Mouse (Mus musculus) liver, embryonic 11.5 days (tissue): ENCODE data around the gene Phlda3. TPM values are rescaled to one million over a fixed set of nuclear protein-coding genes. Genes with fewer than 3 reads are reported as not detected.

Experiments
- ATAC-seq: fragments of 200-750 bp; cut with Nextera tagmentation; replicated peaks from 2 replicates; pipeline ENCODE4 v1.8.0; 2017; ENCODE audit warnings: moderate number of reproducible peaks, mild to moderate bottlenecking, moderate TSS enrichment, moderate library complexity; ENCODE audit not compliant: low FRiP score
- DNase-seq: peaks from one replicate; pipeline ENCODE4 v3.0.0-alpha.2; 2017; ENCODE audit warnings: low spot score
- H3K27ac ChIP-seq: fragments of 300-500 bp; sonication (generic); 2 replicates; pipeline ENCODE4 v1.5.1; 2014; ENCODE audit warnings: mild to moderate bottlenecking, low read depth, low read length, control low read depth
- H3K27me3 ChIP-seq: fragments of 300-500 bp; sonication (generic); replicated peaks from 2 replicates; pipeline ENCODE4 v1.6.1; 2014; ENCODE audit warnings: low read length, mixed read lengths; ENCODE audit not compliant: control insufficient read depth, insufficient read depth
- H3K36me3 ChIP-seq: fragments of 300-500 bp; sonication (generic); 2 replicates; pipeline ENCODE4 v1.6.1; 2014; ENCODE audit warnings: mild to moderate bottlenecking, low read length, moderate library complexity, mixed read lengths; ENCODE audit not compliant: control insufficient read depth, insufficient read depth
- H3K4me1 ChIP-seq: fragments of 300-500 bp; sonication (generic); replicated peaks from 2 replicates; pipeline ENCODE4 v1.6.1; 2014; ENCODE audit warnings: low read length, mixed read lengths; ENCODE audit not compliant: control insufficient read depth, insufficient read depth
- H3K4me2 ChIP-seq: fragments of 300-500 bp; sonication (generic); 2 replicates; pipeline ENCODE4 v1.6.1; 2014; ENCODE audit warnings: mild to moderate bottlenecking, control low read depth, moderate library complexity
- H3K4me3 ChIP-seq: fragments of 300-500 bp; sonication (generic); 2 replicates; pipeline ENCODE4 v1.5.1; 2014; ENCODE audit warnings: low read depth, low read length, control low read depth
- H3K9ac ChIP-seq: fragments of 300-500 bp; sonication (generic); 2 replicates; pipeline ENCODE4 v1.6.1; 2014; ENCODE audit warnings: low read depth, low read length, control low read depth
- H3K9me3 ChIP-seq: fragments of 300-500 bp; sonication (generic); 2 replicates; pipeline ENCODE4 v1.6.1; 2016; ENCODE audit warnings: low read length, inconsistent platforms, mixed read lengths; ENCODE audit not compliant: control insufficient read depth
- whole genome bisulfite sequencing: fragments of 180-500 bp; shearing (Covaris S2); extraction: QIAGEN DNeasy Blood & Tissue Kit; methylation state at CpG from one replicate; pipeline ENCODE4 v1.1.7; 2014; 5-methylcytosine and 5-hydroxymethylcytosine counted together
- polyA plus RNA-seq: library from polyadenylated mRNA; unstranded; fragments of >200 nt; fragmentation: Nextera tagmentation; extraction: Ambion mirVana; gene quantifications from 2 replicates; pipeline ENCODE4 v1.2.1, GENCODE M21; 2014

Gene Phlda3
- polyA plus RNA-seq, 1 experiment from 2014 or later = 22.5 TPM

DNA sequence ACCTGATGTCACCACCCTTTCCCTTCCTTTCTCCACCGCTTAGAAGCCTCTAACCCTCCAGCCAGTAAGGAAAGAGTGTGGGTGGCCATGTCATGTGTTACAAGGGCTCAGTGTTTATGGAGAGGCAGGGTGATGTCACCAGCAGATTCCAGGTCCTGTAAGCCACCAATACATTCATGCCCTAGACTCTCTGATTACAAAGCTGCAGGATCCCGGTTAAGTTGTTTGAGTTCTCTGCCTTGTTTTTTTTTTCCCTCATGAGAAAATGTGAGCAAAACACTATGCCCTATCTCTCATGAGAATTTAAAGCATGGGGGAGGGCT, 1.8 kb upstream of the Phlda3 start:
- Histone ChIP-seq H3K27me3 (peaks cover 26% of the 10 kb centered on the region), H3K4me1 (peaks cover 12% of the 10 kb centered on the region), H3K36me3 (no peaks in the 10 kb centered on the region), H3K9me3 (no peaks in the 10 kb centered on the region), H3K9ac (no peak overlapping the region), H3K4me3 (no peak overlapping the region), H3K27ac (no peak overlapping the region), H3K4me2 (no peak overlapping the region)
- no peak for ATAC-seq
- WGBS = 67% methylated on average over 2 of the region's 2 CpGs
- no peak for DNase-seq

GRCm38 (mm10) chr1:135766592-135767306, 830 bp downstream of the Phlda3 start:
- peaks cover 16% of the 10 kb centered on the region for H3K4me1 ChIP-seq
- no peak for DNase-seq
- peak overlapping the region; percentile 76 for H3K9ac ChIP-seq
- peak overlapping the region; percentile 98 for H3K4me2 ChIP-seq
- ATAC-seq = no peak
- no peaks in the 10 kb centered on the region for H3K9me3 ChIP-seq
- H3K27ac ChIP-seq = peak overlapping the region; percentile 66; the same call in 1 of the 2 replicates
- H3K4me3 ChIP-seq = peak overlapping the region; percentile 68
- 30% methylated on average over 30 of the region's 30 CpGs for WGBS
- H3K36me3 ChIP-seq = no peaks in the 10 kb centered on the region
- peaks cover 26% of the 10 kb centered on the region for H3K27me3 ChIP-seq

DNA sequence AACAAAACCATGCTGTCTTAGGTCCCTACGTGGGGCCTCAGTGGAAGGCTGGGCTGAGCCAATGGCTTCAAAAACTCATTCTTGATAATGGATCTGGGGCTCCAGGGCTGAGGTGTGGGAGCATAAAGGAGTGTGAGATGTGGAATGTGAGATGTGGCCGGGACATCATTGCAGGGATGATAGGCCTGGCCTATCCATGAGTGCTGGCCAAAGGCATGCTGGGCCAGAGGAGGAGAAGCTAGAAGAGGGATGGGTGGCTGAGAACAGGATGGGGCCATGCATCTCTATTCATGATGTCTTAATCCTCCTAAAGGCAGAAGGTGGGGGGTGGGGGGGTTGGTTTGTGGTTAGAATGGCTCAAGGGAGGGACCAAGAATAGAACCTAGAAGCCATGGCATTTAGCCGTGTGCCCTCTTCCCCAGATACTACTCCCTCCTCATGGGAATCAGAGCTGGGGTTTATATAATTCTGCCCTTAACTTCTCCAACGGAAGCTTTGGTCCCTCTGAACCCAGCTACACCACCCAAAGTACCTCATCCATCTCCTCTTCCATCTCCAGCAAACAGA, 1.5 kb downstream of the Phlda3 start:
- Histone ChIP-seq H3K9ac (no peak overlapping the region), H3K27ac (no peak overlapping the region), H3K36me3 (no peaks in the 10 kb centered on the region), H3K27me3 (peaks cover 26% of the 10 kb centered on the region), H3K4me2 (peak overlapping the region; percentile 98), H3K4me1 (peaks cover 16% of the 10 kb centered on the region), H3K4me3 (peak overlapping the region; percentile 68), H3K9me3 (no peaks in the 10 kb centered on the region)
- WGBS = 68% methylated on average over 4 of the region's 4 CpGs
- DNase-seq = no peak
- ATAC-seq = no peak

GRCm38 (mm10) chr1:135768400-135768799, 2.5 kb downstream of the Phlda3 start:
- Histone ChIP-seq H3K9ac (no peak overlapping the region), H3K9me3 (no peaks in the 10 kb centered on the region), H3K36me3 (no peaks in the 10 kb centered on the region), H3K4me1 (peaks cover 16% of the 10 kb centered on the region), H3K27ac (no peak overlapping the region), H3K4me2 (no peak overlapping the region; the same call in 1 of the 2 replicates), H3K4me3 (no peak overlapping the region), H3K27me3 (peaks cover 26% of the 10 kb centered on the region)
- ATAC-seq (no peak), DNase-seq (no peak)
- 78% methylated on average over 2 of the region's 2 CpGs for WGBS

GRCm38 (mm10) chr1:135770237-135770636, 4.3 kb downstream of the Phlda3 start:
- Histone ChIP-seq H3K4me2 (no peak overlapping the region), H3K9me3 (no peaks in the 10 kb centered on the region), H3K9ac (no peak overlapping the region), H3K4me3 (no peak overlapping the region), H3K4me1 (peaks cover 16% of the 10 kb centered on the region), H3K27ac (no peak overlapping the region), H3K36me3 (no peaks in the 10 kb centered on the region), H3K27me3 (peaks cover 18% of the 10 kb centered on the region)
- DNase-seq (no peak), ATAC-seq (no peak)
- WGBS = 62% methylated on average over 7 of the region's 7 CpGs

DNA sequence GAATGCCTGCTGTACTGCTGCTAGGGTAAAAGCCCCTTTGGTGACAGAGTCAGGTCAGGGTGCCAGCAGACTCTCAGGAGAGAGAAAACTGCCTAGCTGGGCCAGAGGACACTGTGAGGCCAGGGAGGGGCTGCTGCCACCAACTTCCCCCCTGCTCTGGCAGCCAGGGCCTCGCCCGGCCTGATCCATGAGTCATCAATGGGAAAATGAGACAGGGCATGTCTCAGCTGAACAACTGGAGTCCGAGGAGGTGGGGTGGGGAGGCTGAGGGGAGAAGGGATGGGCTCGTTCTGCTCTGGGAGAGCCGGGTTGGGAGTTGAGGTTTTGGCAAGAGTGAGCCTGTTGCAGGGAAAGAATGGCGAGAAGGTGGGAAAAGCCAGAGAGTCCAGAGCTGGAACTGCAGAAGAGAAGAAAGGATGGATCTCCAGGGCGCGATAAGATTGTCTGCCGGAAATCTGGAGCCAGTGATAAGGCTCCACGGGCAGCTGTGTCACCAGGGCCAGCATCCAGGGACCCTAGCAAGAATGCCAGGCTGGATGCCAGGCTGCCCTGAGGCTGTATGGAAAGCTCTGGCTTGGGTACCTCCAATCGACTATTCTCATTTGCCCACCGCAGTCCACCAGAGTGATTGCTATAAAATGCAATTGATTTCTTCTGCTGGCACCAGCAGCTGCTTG, 5.1 kb downstream of the Phlda3 start:
- H3K36me3 ChIP-seq = no peaks in the 10 kb centered on the region
- H3K4me2 ChIP-seq = no peak overlapping the region
- no peak for ATAC-seq
- no peak overlapping the region for H3K27ac ChIP-seq
- H3K4me1 ChIP-seq = peaks cover 10% of the 10 kb centered on the region; the same call in 1 of the 2 replicates
- no peaks in the 10 kb centered on the region for H3K9me3 ChIP-seq
- 45% methylated on average over 12 of the region's 12 CpGs for WGBS
- no peak for DNase-seq
- peaks cover 12% of the 10 kb centered on the region; the same call in 1 of the 2 replicates for H3K27me3 ChIP-seq
- no peak overlapping the region for H3K4me3 ChIP-seq
- H3K9ac ChIP-seq = no peak overlapping the region

- Histone ChIP-seq H3K9ac (no peak overlapping the region), H3K4me1 (peaks cover 9% of the 10 kb centered on the region; the same call in 1 of the 2 replicates), H3K4me3 (no peak overlapping the region), H3K36me3 (no peaks in the 10 kb centered on the region), H3K4me2 (no peak overlapping the region), H3K9me3 (no peaks in the 10 kb centered on the region), H3K27me3 (peaks cover 7% of the 10 kb centered on the region; the same call in 1 of the 2 replicates), H3K27ac (no peak overlapping the region)
- no peak for ATAC-seq
- 60% methylated on average over 8 of the region's 8 CpGs for WGBS
- no peak for DNase-seq
These were observed 5.7 kb downstream of the Phlda3 start for GRCm38 (mm10) chr1:135771573-135771970.

GRCm38 (mm10) chr1:135776596-135776995, 10.7 kb downstream of the Phlda3 start:
- no peaks in the 10 kb centered on the region for H3K9me3 ChIP-seq
- no peak overlapping the region for H3K9ac ChIP-seq
- H3K27me3 ChIP-seq = no peaks in the 10 kb centered on the region
- no peak overlapping the region for H3K4me3 ChIP-seq
- peaks cover 6% of the 10 kb centered on the region; the same call in 1 of the 2 replicates for H3K4me1 ChIP-seq
- ATAC-seq = no peak
- no peak overlapping the region for H3K27ac ChIP-seq
- H3K4me2 ChIP-seq = no peak overlapping the region
- no peak for DNase-seq
- H3K36me3 ChIP-seq = no peaks in the 10 kb centered on the region
